Mouse (Mus musculus): ENCODE data around the gene Kcnk5.

Gene Kcnk5

GRCm38 (mm10) chr14:20201066-20201683 is 19.6 kb upstream of the Kcnk5 start:
- no peak for DNase-seq (ENCODE audit: low spot score)

- DNase-seq (ENCODE audit: low spot score): no peak
Measured at GRCm38 (mm10) chr14:20193103-20193715, 11.6 kb upstream of the Kcnk5 start.

DNA sequence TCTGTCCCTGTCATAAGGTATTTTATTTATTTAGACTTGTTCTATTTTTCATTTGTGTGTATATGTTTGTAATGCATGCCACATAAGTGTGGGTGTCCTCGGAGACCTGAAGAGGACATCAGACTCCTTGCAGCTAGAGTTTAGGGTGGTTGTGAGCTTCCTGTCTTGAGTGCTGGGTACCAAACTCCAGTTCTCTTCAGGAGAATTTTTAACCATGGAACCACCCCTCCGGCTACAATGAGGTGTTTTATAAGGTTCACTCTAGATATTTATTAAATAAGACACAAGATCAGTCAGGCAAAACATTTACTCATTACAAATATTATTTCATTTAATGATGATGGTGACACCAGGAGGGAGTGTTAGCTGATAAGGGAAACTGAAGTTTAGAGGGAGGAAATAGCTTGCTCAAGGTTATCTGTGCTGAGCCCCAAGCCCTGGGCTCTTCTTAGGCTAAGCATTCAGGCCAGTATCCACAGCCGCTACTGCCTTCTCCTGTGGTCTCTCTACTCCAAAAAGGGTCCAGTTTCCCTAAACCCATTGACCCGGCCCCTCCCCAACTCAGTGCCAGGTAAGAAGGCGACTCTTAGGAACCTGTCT is 9.6 kb upstream of the Kcnk5 start:
- DNase-seq (ENCODE audit: low spot score): no peak

DNA sequence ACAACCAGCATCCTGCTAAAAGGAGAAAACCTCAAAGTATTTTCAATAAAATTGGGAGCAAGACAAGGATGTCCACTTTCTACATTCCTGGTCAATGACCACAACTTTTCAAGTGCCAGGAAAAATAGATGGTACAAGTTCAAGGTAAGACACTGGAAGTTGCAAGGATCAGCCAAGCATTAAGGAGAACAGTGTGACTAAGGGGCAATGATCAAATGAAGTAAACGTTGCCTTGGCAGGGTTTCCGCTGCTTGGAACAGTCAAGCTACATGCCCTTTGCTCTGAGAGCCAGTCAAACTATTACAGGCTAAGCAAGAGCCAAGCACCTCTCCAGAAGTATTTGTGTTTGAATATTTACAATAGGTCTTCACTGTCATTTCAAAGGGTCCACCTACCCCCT is 8.1 kb upstream of the Kcnk5 start:
- DNase-seq (ENCODE audit: low spot score): no peak

- no peak for DNase-seq (ENCODE audit: low spot score)
Measured at GRCm38 (mm10) chr14:20185426-20185825, 3.8 kb upstream of the Kcnk5 start.

GRCm38 (mm10) chr14:20183701-20184100 is 2.1 kb upstream of the Kcnk5 start:
- DNase-seq (ENCODE audit: low spot score): no peak

- no peak for DNase-seq (ENCODE audit: low spot score)
Measured at GRCm38 (mm10) chr14:20182596-20182995, 987 bp upstream of the Kcnk5 start.

GRCm38 (mm10) chr14:20180751-20181162 is 852 bp downstream of the Kcnk5 start:
- DNase-seq (ENCODE audit: low spot score): no peak

DNA sequence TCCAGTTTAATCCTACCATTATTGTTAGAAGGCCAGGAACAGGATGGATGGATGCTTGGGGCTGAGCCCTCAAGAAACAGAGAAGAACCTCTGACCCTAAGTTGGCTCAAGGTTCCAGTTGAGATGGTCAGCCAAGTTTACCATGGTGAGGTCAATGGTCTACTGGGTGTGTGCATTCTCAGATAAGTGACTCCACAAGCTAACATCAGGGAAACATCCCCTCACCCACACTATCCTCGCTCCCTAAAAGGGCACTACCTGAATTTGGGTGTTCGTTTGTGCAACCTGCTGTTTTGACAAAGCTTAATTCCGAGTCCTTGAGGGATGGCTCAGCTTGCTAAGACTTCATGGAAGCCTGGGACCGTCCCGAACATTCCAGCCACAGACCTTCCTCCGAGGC is 1.3 kb downstream of the Kcnk5 start:
- DNase-seq (ENCODE audit: low spot score): no peak

- DNase-seq (ENCODE audit: low spot score): no peak
Measured at GRCm38 (mm10) chr14:20179731-20180280, 1.8 kb downstream of the Kcnk5 start.

DNA sequence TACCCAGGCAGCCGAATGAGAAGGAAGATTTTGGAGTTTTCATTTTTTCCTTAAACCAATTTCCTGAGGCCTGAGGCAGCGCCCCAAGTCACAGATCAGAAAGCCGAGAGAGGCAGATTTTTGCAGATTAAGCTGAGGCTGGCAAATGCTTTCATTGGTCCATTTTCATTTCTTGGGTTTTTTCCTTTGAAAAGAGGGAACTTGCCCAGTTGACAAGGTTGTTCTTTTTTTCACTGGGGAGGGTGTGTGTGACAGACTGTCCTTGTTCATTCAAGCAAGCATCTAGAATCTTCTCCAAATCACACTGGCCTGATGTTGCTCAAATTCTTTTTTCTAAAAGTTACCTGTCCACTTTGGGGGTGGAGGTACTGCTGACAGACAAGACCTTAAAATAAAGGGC is 2.5 kb downstream of the Kcnk5 start:
- DNase-seq (ENCODE audit: low spot score): no peak

GRCm38 (mm10) chr14:20178593-20178992 is 3.0 kb downstream of the Kcnk5 start:
- DNase-seq (ENCODE audit: low spot score): no peak

- DNase-seq (ENCODE audit: low spot score): no peak
Measured at GRCm38 (mm10) chr14:20177494-20178123, 4.0 kb downstream of the Kcnk5 start.

DNA sequence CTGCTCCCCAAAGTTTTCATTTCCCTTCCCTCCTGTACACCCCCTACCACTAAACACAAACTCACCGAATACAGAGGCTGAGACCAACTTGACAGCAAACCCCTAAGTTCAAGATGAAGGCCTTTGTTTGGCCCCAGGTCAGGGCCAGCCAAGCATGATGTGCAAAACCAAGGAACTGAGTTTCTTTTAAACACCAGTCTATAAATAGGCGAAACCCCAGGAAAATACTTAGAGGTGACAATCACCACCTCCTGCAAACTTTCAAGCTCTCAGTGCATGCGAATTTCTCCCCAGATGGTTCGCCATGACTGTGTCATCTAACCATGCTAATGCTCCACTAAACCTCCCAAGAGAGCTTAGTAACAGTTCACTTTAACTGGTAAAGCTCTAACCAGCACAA is 5.9 kb downstream of the Kcnk5 start:
- no peak for DNase-seq (ENCODE audit: low spot score)

GRCm38 (mm10) chr14:20175114-20175513 is 6.5 kb downstream of the Kcnk5 start:
- DNase-seq (ENCODE audit: low spot score): no peak

- DNase-seq (ENCODE audit: low spot score): no peak
Measured at GRCm38 (mm10) chr14:20174696-20175095, 6.9 kb downstream of the Kcnk5 start.

- no peak for DNase-seq (ENCODE audit: low spot score)
Measured at GRCm38 (mm10) chr14:20173873-20174490, 7.6 kb downstream of the Kcnk5 start.

GRCm38 (mm10) chr14:20172924-20173323 is 8.7 kb downstream of the Kcnk5 start:
- DNase-seq (ENCODE audit: low spot score): no peak

DNA sequence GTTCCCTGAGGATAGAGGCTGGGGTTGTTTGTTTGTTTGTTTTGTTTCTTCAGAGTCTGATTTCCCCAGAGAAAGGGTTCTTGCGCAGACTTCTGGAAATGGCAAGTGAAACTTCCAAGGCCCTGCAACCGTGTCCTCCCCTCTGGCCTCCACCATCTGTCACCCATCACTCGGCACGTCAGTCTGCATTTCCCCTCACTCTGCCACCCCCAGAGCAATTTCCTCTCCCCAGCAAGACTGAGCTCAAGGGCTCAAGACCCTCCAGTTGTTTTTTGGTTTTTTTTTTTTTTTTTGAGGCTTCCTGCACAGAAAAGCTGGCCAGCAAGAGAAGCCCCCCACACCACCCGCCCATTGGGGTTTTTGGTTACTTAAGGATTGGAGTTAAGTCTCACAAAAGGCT is 9.1 kb downstream of the Kcnk5 start:
- DNase-seq (ENCODE audit: low spot score): no peak

DNA sequence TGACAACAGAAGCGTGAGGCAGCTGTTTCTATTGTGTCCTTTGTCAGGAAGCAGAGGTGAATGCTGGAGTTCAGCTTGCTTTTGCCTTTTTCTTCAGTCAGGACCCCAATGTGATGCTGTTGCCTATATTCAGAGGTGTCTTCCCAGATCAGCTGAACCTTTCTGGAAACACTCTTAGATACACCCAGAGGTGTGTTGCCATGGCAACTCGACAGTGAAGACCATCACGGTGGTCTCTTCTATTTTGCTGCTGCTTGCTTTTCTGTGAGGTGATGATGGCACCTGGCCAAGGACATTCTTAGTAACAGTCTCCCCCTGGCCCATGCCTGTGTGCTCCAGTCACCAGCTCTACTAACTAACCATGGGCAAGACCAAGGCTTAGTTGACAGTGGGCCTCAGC is 9.8 kb downstream of the Kcnk5 start:
- DNase-seq (ENCODE audit: low spot score): no peak

DNA sequence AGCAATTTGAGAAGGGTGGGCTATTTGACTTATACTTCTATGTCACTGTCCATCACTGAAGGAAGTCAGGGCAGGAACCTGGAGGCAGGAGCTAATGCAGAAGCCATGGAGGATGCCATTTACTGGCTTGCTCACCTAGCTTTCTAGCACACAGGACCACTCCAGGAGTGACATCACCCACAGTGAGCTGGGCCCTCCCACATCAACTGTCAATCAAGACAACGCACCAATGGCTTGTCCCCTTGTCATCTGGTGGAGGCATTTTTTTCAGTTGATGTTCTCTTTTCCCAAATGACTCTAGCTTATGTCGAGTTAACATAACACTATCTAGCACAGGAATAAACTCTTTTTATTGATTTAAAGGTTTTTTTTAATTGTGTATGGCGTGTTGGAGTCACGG is 12.4 kb downstream of the Kcnk5 start:
- no peak for DNase-seq (ENCODE audit: low spot score)

- no peak for DNase-seq (ENCODE audit: low spot score)
Measured at GRCm38 (mm10) chr14:20168478-20168877, 13.1 kb downstream of the Kcnk5 start.

DNA sequence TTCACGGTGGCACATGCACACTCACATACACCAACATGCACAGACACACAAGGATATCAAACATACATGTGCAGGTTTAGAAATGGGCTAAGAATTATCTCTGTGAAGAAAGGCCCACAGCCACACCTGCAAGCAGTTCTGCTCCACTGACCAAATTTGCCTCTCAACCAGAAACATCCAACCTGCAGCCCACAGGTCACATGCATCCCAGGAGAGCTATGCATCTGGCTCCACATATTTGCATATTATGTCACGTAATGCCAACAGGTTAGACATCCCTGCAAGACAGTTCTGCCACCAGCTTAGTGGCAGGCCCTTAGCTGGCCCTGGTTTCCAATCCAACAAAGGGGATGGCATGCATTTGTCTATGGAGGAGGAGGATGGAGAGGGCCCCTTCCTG is 13.6 kb downstream of the Kcnk5 start:
- DNase-seq (ENCODE audit: low spot score): no peak
